Mouse (Mus musculus) cortical plate, adult 2 months (tissue): ENCODE data around the gene Hoxd4. TPM values are rescaled to one million over a fixed set of nuclear protein-coding genes. Genes with fewer than 3 reads are reported as not detected.

Source experiments
- H3K27ac ChIP-seq: fragments of 200-500 bp; 2 replicates; pipeline ENCODE4 v1.5.1; 2012; ENCODE audit warnings: low read length, control low read depth, inconsistent platforms; ENCODE audit not compliant: insufficient read depth
- H3K4me1 ChIP-seq: fragments of 200-500 bp; 2 replicates; pipeline ENCODE4 v1.6.1; 2011; ENCODE audit warnings: low read length; ENCODE audit not compliant: control insufficient read depth, insufficient read depth
- H3K4me3 ChIP-seq: fragments of 200-500 bp; 2 replicates; pipeline ENCODE4 v1.5.1; 2011; ENCODE audit warnings: mild to moderate bottlenecking, low read length, control low read depth; ENCODE audit not compliant: insufficient read depth
- CTCF ChIP-seq: fragments of 200-500 bp; IDR thresholded peaks from 2 replicates; pipeline ENCODE4 v1.5.1; 2011; ENCODE audit warnings: mild to moderate bottlenecking, control low read depth, low read length; ENCODE audit not compliant: insufficient read depth; ENCODE audit errors: extremely low read depth
- POLR2A ChIP-seq: fragments of 200-500 bp; IDR thresholded peaks from 2 replicates; pipeline ENCODE4 v1.6.1; 2011; ENCODE audit warnings: mild to moderate bottlenecking, low read length, control low read depth; ENCODE audit not compliant: insufficient read depth; ENCODE audit errors: extremely low read depth
- polyA plus RNA-seq: library from polyadenylated mRNA; depleted of rRNA; stranded (reverse); fragments of >200 nt; gene quantifications from 2 replicates; pipeline ENCODE4 v1.2.3, GENCODE M21; 2012

Gene Hoxd4
- polyA plus RNA-seq, 1 experiment, result not detected

DNA sequence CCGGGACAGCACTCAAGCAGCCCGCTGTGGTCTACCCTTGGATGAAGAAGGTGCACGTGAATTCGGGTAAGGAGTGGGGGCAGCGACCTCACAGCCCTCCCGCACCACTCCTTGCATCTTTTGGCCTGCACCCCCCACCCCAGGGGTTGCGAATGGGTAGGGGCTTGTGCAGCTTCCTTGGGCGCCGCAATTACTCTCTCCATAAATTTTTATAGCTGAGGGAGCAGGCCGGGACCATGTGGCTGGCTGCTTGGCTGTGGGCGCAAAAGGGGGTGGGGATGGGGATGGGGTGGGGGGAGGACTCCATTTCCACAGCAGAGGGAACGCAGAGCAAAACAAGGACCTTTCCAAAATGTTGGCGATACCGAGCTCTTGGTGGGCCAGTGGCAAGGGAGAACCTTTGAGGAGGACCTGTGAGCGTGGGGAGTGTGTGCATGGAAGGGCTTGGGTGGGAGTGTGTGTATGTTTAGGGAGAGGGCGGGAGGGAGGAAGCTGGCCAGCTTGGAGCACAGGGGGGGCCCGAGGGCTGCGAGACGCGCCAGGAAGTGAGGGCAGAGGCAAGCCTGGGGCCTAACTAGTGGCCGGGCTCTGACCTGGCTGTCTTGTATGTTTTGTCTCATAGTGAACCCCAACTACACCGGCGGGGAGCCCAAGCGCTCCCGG, 16.0 kb downstream of the Hoxd4 start:
- no peak overlapping the region for H3K4me3 ChIP-seq
- TF ChIP-seq CTCF (no peak), POLR2A (no peak)
- no peaks in the 10 kb centered on the region for H3K4me1 ChIP-seq
- H3K27ac ChIP-seq, result no peak overlapping the region

DNA sequence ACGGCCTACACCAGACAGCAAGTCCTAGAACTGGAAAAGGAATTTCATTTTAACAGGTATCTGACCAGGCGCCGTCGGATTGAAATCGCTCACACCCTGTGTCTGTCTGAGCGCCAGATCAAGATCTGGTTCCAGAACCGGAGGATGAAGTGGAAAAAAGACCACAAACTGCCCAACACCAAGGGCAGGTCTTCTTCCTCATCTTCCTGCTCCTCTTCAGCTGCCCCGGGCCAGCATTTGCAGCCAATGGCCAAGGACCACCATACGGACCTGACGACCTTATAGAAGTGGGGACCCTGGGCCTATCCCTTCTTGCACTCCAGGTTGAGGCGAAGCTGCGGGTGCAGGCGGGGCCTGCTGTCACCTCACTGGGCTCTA, 16.6 kb downstream of the Hoxd4 start:
- Histone ChIP-seq H3K4me3 (no peak overlapping the region), H3K27ac (no peak overlapping the region), H3K4me1 (no peaks in the 10 kb centered on the region)
- TF ChIP-seq CTCF (no peak), POLR2A (no peak)

DNA sequence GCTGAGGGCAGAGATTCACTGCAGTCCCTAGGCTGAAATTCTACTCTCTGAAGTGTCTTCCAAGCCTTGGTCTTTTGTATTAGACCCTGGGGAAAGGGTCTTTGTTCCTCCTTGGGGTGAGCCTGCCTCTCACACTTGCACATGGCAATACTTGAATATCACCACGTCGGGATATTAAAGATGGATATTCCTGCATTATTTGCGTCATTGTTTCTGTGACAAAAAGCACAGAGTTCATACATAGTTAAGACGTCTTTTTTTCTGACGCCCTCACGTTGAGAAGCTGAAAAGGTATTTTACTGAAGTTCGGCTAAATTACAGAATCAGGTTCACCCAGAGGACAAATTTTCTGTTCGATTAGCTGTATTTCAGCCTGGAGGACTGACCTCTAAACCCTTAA, 18.6 kb downstream of the Hoxd4 start:
- H3K27ac ChIP-seq, result no peak overlapping the region
- no peak overlapping the region for H3K4me3 ChIP-seq
- TF ChIP-seq POLR2A (no peak), CTCF (no peak)
- no peaks in the 10 kb centered on the region for H3K4me1 ChIP-seq

DNA sequence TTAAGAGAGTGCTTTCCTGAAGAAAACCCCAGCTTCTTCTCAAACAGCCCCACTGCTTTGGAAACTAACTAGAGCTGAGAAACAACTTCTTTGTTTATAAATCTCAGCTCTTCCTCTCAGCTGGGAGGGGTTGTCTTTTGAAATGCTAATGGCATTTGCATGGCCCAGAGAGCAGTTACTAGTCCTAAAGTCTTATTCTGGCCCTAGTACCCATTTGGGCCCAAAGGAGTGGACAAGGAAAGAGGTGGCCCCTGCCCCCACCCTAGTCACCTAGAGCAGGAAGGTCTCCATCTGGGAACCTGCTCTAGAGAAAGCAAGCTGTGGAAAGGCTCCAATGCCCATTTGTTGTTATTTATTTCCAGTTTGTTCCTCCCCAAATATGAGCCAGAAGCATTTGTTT, 19.3 kb downstream of the Hoxd4 start:
- no peak overlapping the region for H3K4me3 ChIP-seq
- H3K4me1 ChIP-seq, result no peaks in the 10 kb centered on the region
- H3K27ac ChIP-seq, result no peak overlapping the region
- TF ChIP-seq CTCF, result no peak
- TF ChIP-seq POLR2A, result no peak

DNA sequence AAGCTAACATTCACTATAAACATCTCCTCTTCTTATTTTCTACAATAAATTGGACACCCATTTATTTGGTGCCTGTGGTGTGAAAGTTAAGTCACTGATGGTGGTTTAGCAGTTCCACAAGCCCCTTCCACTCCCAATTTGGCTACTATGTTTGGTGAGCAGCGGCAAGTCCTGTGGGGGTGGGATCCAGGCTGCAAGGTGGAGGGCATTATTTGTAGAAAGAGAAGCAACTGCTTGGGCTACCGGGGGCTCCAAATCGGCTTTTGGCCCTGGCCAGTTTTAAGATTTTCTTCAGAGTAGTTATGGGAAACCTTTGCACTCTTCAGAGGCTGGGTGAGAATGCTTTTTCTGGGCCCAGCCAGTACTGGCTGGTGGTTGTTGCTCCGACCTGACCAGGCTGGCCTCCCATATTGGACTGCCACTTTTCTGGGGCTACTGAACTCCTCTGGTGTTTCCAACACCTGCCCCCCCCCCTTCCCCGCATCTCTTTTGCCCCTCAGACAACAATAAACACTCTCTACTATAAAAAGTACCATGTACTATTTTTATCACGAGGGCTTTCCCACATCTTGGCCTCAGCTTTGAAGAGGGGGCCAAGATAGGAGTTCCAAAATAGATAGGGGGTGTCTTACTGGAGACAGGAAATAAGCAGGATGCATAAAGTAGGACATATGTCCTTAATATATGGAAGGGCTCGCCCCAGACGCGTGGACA, 20.2 kb downstream of the Hoxd4 start:
- Histone ChIP-seq H3K4me1 (no peaks in the 10 kb centered on the region), H3K4me3 (no peak overlapping the region), H3K27ac (no peak overlapping the region)
- TF ChIP-seq CTCF, result no peak
- no peak for TF ChIP-seq POLR2A

DNA sequence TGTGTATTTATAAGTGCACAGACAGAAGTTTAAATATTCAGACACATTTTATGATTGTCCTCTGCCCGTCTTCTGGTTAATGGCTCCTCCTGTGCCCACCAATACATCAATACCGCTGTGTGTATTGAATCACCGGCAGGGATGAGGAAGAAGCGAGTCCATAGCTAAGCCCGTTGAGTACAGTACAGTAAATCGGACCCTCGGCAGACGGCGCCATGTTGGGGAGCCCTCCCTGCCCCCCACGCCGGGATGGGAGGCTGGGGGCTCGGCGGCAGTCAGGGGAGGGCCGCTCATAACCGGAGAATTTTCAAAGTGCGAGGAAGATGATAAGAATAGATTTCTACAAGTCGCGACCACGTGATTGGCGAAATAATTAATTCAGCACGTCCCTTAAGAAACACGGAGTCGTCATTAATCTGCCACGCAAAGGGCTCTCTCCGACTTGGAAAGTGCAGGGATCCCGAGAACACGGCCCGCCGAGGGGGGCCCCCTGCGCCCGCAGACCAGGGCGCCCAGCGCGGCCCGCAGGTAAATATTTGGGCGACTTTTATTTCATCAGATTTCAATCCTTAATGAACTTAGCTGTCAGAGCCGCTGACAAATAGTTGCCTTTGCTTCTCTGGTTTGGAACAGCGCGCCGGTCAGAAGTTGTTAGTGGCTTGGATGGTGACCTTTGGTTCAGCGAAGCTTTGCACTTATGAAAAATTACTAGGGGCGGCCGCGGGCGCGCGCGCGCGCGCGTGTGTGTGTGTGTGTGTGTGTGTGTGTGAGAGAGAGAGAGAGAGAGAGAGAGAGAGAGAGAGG, 21.0 kb downstream of the Hoxd4 start:
- Histone ChIP-seq H3K4me1 (no peaks in the 10 kb centered on the region), H3K27ac (no peak overlapping the region), H3K4me3 (no peak overlapping the region)
- TF ChIP-seq CTCF (no peak), POLR2A (no peak)

DNA sequence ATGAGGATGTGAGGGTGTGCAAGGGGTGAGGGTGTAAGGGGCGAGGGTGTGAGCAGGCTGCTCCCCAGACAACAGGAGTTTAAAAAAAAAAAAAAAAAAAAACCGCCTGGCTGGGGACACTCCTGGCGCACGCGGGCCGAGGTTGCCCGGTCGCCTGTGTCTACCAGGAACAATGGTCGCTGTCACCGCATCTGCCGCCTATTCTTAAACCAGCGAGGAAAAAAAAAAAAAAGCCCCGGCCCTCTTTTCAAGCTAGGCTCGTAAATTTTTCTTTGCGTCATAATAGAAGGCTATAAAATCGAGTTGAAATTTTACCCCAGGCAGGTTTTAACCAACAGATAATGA, 21.6 kb downstream of the Hoxd4 start:
- no peak overlapping the region for H3K27ac ChIP-seq
- no peak for TF ChIP-seq POLR2A
- TF ChIP-seq CTCF, result no peak
- H3K4me3 ChIP-seq, result no peak overlapping the region
- H3K4me1 ChIP-seq, result no peaks in the 10 kb centered on the region

DNA sequence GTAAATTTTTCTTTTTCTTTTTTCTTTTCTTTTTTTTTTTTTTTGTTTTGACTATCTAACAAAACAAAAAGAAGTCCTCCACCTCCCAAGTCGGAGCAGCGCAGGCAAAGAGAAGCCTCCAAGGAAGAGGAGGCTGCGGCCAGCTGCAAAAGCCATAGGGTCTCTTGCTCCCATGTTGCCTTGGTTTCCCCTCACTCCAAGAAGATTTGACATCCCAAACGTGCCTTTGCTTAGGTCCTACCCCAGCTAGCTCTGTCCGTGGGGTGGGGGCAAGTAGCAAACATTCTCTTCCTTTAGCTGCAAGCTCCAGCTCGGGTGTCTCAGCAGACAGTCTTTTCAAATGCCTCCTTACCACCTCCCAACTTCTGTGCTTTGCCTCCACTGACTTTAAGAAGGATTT, 22.0 kb downstream of the Hoxd4 start:
- H3K4me1 ChIP-seq, result no peaks in the 10 kb centered on the region
- H3K27ac ChIP-seq, result no peak overlapping the region
- TF ChIP-seq CTCF (no peak), POLR2A (no peak)
- H3K4me3 ChIP-seq, result no peak overlapping the region

DNA sequence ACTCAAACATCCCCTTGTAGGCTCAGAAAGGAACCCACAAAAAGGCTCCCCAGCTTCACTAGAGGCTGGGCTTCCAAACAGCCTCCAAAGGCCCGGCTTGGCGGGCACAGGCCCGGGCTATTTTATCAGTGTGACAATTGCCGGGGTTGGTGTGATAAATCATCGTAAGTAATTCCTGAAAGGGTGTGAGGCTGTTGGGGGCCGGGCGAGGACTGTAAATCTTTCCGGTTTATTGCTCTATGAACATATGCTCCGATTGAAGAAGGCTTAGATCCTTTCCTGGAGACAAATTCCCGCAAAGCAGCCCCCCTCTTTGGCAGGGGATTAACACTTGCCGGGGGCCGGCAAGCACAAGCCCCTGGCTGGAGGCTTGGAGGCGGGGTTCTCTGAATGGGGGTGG, 22.7 kb downstream of the Hoxd4 start:
- H3K27ac ChIP-seq, result no peak overlapping the region
- H3K4me3 ChIP-seq, result no peak overlapping the region
- no peaks in the 10 kb centered on the region for H3K4me1 ChIP-seq
- no peak for TF ChIP-seq POLR2A
- TF ChIP-seq CTCF, result no peak

DNA sequence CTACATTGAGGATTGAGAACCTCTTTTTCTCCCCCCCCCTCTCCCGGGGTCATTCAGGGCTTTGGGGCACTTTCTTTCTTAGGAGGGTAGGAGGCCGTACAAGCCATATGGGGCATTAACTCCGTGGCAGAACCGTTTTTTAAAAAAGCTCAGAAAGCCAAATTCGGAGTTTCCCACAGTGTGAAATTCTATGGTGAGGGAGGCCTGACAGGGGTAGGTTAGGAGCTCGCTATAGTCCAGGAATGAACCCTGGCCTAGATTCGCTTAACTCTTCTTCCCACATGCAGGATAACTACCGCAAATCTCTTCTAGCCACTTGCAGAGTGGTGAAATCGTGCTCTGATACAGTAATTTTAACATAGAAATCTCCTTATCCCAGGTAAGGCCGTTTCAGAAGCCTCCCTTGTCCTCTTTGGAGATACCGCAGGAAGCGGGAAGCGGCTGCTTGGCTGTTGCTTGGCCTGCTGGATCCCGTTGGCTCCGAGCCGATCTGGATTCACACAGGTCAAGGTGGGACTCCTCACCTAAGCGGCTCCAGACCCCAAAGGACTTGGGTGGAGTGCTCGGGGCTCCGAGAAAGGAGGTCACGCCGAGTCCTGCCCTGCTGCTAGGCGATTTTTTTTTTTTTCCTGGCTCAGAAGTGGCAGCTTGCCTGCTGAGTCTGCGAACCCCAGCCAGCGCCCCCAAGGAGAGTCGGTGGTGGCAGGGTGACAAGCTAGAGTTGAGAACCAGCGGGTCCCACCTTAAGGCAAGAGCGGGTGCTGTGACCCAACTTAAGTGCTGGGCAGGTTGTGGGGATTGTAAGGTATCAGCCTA, 23.5 kb downstream of the Hoxd4 start:
- TF ChIP-seq POLR2A (no peak), CTCF (no peak)
- Histone ChIP-seq H3K4me3 (no peak overlapping the region), H3K27ac (no peak overlapping the region), H3K4me1 (no peaks in the 10 kb centered on the region)
